Mouse (Mus musculus): ENCODE results near the gene Cer1. TPM values are rescaled to one million over a fixed set of nuclear protein-coding genes. Genes with fewer than 3 reads are reported as not detected.

The Cer1 gene
- polyA plus RNA-seq, 1 experiment from 2014 or later: not detected

- no peak overlapping the region for H3K4me3 ChIP-seq (ENCODE audit: low read depth, low read length)
- peak; percentile 50 for DNase-seq (ENCODE audit: low spot score)
Observed at GRCm38 (mm10) chr4:82837526-82838240, 47.3 kb downstream of the Cer1 start.

More at GRCm38 (mm10) chr4:82837526-82838240, 47.3 kb downstream of the Cer1 start:
- WGBS: 47% methylated on average over 3 of the region's 3 CpGs
- Histone ChIP-seq H3K36me3 (ENCODE audit: insufficient read depth, low read length) (no peaks in the 10 kb centered on the region), H3K9ac (replicated peaks; ENCODE audit: low read depth) (no peak overlapping the region), H3K4me1 (ENCODE audit: insufficient read depth, low read depth, low read length) (no peaks in the 10 kb centered on the region), H3K4me2 (replicated peaks; ENCODE audit: low read depth, low read length) (no peak overlapping the region), H3K27me3 (replicated peaks; ENCODE audit: insufficient read depth, low read length) (no peaks in the 10 kb centered on the region), H3K27ac (ENCODE audit: low read length) (no peak overlapping the region), H3K9me3 (ENCODE audit: low read length) (no peaks in the 10 kb centered on the region)
- ATAC-seq: peak; percentile 58
- TF ChIP-seq CTCF (IDR thresholded peaks at IDR 0.05) (peak; percentile 33), EP300 (IDR thresholded peaks at IDR 0.05) (no peak)

Other genes starting within 250 kb of the Cer1 start
- gene Nfib, start 179.4 kb downstream of the Cer1 start, polyA plus RNA-seq (2015; fragmentation: Nextera tagmentation; extraction: Ambion mirVana): 52.1 and 63.7 TPM in 2 replicates
- 8.8 and 8.9 TPM in 2 replicates for gene Zdhhc21, start 25.2 kb downstream of the Cer1 start, polyA plus RNA-seq (2015; fragmentation: Nextera tagmentation; extraction: Ambion mirVana)
- 14.3 and 16.2 TPM in 2 replicates for gene Frem1, start 167.2 kb upstream of the Cer1 start, polyA plus RNA-seq (2015; fragmentation: Nextera tagmentation; extraction: Ambion mirVana)

Measured in lung, postnatal 0 days (tissue).